Mouse (Mus musculus): ENCODE data around the gene Serpina3f.

Serpina3f gene

GRCm38 (mm10) chr12:104261041-104261440 lies 46.7 kb downstream of the Serpina3f start:
- peak; percentile 5 for DNase-seq

GRCm38 (mm10) chr12:104262863-104263262 lies 48.5 kb downstream of the Serpina3f start, which contains the start of gene Serpina3i:
Gene Serpina3i (plus strand): TSS chr12:104263122.
- DNase-seq, result no peak

- no peak for DNase-seq
These were observed 52.0 kb downstream of the Serpina3f start for GRCm38 (mm10) chr12:104266374-104266773.
